Mouse (Mus musculus) induced T-regulatory cell, adult 2 months (primary cell): ENCODE measurements around the gene Ppp1r3a.
"Not testable (repeated sequence)": the region's sequence is repeated elsewhere in the genome, so short reads cannot be mapped to it uniquely, and the experiment has no call there.

Experiments
- DNase-seq: peaks from one replicate; pipeline ENCODE4 v3.0.0-alpha.2; 2012; ENCODE audit warnings: low read depth

Gene Ppp1r3a

GRCm38 (mm10) chr6:14754901-14755591 lies at the start of gene Ppp1r3a:
Ppp1r3a (minus strand) TSS chr6:14755274.
- DNase-seq = no peak

- DNase-seq = no peak
These were observed 32.3 kb upstream of the Ppp1r3a start for GRCm38 (mm10) chr6:14787157-14787938.

GRCm38 (mm10) chr6:14777920-14778319 lies 22.8 kb upstream of the Ppp1r3a start:
- DNase-seq = no peak

- no peak for DNase-seq
These were observed 16.6 kb upstream of the Ppp1r3a start for GRCm38 (mm10) chr6:14771717-14772116.

GRCm38 (mm10) chr6:14757486-14757885 lies 2.4 kb upstream of the Ppp1r3a start:
- DNase-seq = no peak

GRCm38 (mm10) chr6:14753512-14753911 lies 1.6 kb downstream of the Ppp1r3a start:
- DNase-seq = no peak

GRCm38 (mm10) chr6:14752211-14752610 lies 2.9 kb downstream of the Ppp1r3a start:
- DNase-seq = no peak

- no peak for DNase-seq
These were observed 8.1 kb downstream of the Ppp1r3a start for GRCm38 (mm10) chr6:14747000-14747399.

GRCm38 (mm10) chr6:14736017-14736416 lies 19.1 kb downstream of the Ppp1r3a start:
- DNase-seq = no peak

GRCm38 (mm10) chr6:14731011-14731410 lies 24.1 kb downstream of the Ppp1r3a start:
- no peak for DNase-seq

- DNase-seq = no peak
These were observed 34.2 kb downstream of the Ppp1r3a start for GRCm38 (mm10) chr6:14720772-14721414.

GRCm38 (mm10) chr6:14720110-14720771 lies 34.8 kb downstream of the Ppp1r3a start:
- no peak for DNase-seq

- no peak for DNase-seq
These were observed 39.7 kb downstream of the Ppp1r3a start for GRCm38 (mm10) chr6:14715129-14715989.

- no peak for DNase-seq
These were observed 42.9 kb downstream of the Ppp1r3a start for GRCm38 (mm10) chr6:14712146-14712545.

- DNase-seq = no peak
These were observed 55.0 kb downstream of the Ppp1r3a start for GRCm38 (mm10) chr6:14700030-14700429.

- not testable (repeated sequence) for DNase-seq
These were observed 75.7 kb downstream of the Ppp1r3a start for GRCm38 (mm10) chr6:14679231-14679887.

GRCm38 (mm10) chr6:14668966-14669365 lies 86.1 kb downstream of the Ppp1r3a start:
- DNase-seq = not testable (repeated sequence)

- DNase-seq = not testable (repeated sequence)
These were observed 87.4 kb downstream of the Ppp1r3a start for GRCm38 (mm10) chr6:14667651-14668050.
